Mouse (Mus musculus): ENCODE results near the gene Rfxap.
"Not testable (repeated sequence)": the region's sequence is repeated elsewhere in the genome, so short reads cannot be mapped to it uniquely, and the experiment has no call there.

Rfxap gene

DNA sequence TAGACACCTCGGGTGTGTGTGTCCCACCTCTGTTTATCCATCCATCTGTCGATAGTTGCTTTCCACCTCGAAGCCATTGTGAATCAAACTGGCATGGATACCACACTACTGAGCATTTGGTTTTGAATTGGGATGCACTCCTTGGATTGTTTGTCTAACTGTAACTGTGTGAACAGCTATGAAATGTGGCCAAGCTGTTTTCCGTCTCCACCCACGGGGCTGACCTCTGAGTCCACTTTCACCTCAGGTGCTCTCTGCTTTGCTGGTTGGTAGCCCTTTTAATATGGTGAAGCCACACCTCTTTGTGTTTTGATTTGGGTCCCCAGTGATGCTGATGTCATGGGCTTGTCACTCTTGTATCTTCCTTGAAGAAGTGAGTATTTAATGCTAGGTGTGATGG lies 40.8 kb downstream of the Rfxap start:
- in situ Hi-C loops (cut with MboI; ENCODE audit: low sequenced_read_pairs): no loop called here

GRCm38 (mm10) chr3:54766034-54766433 lies 41.6 kb downstream of the Rfxap start:
- in situ Hi-C loops (cut with MboI; ENCODE audit: low sequenced_read_pairs): no loop called here

DNA sequence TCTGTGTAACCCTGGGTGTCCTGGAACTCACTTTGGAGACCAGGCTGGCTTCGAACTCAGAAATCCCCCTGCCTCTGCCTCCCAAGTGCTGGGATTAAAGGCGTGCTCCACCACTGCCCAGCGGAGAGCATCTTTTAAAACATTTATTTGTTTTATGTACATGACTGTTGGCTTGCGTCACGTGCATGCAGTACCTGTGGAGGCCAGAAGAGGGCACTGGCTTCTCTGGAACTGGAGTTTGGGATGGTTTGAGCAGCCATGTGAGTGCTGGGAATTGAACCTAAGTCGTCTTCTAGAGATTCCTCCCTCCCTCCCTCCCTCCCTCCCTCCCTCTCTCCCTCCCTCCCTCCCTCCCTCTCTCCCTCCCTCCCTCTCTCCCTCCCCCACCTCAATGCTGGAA lies 42.1 kb downstream of the Rfxap start:
- in situ Hi-C loops (cut with MboI; ENCODE audit: low sequenced_read_pairs): not testable (repeated sequence)

- in situ Hi-C loops (cut with MboI; ENCODE audit: low sequenced_read_pairs): no loop called here
Observed at GRCm38 (mm10) chr3:54764418-54764817, 43.2 kb downstream of the Rfxap start.

DNA sequence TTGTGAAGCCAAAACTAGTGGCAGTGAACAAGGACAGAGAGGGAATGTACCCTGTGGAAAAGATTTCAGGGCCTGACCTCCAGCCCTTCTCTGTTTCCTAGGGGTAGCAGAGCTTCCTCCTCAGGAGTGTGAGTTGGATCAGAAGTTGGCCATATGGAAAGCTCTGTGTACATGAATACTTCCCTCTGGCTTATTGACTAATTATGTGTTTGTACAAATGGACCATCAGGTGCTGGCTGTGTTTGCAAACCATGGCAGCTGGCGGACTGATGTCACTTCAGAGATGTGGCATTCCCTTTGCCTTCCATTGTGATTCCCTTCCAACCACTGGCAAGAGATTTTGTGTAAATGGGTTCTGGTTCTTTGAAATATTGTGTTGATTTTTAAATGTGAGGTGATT lies 46.3 kb downstream of the Rfxap start:
- in situ Hi-C loops (cut with MboI; ENCODE audit: low sequenced_read_pairs): no loop called here

GRCm38 (mm10) chr3:54760321-54761115 lies 47.1 kb downstream of the Rfxap start:
- in situ Hi-C loops (cut with MboI; ENCODE audit: low sequenced_read_pairs): no loop called here

GRCm38 (mm10) chr3:54759211-54759610 lies 48.4 kb downstream of the Rfxap start:
- in situ Hi-C loops (cut with MboI; ENCODE audit: low sequenced_read_pairs): no loop called here

DNA sequence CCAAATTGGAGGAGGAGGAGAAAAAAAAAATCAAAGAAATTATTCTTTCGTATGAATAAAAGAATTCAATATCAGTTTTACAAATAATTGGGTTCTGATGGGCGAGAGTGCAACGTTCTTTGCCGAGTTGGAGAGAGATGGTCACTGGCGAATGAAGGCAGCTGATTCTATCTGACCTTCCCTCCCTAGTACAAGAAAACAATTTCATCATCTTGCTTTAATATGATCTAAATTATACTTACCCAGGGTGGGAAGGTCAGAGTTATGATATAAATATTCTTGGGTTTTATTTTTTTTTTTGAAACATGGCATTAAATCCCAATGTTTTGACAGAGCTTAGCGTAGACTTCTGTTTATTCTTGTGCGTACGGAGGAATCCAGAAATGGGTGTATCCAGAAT lies 50.1 kb downstream of the Rfxap start:
- in situ Hi-C loops (cut with MboI; ENCODE audit: low sequenced_read_pairs): no loop called here

GRCm38 (mm10) chr3:54756058-54756457 lies 51.5 kb downstream of the Rfxap start:
- in situ Hi-C loops (cut with MboI; ENCODE audit: low sequenced_read_pairs): no loop called here

DNA sequence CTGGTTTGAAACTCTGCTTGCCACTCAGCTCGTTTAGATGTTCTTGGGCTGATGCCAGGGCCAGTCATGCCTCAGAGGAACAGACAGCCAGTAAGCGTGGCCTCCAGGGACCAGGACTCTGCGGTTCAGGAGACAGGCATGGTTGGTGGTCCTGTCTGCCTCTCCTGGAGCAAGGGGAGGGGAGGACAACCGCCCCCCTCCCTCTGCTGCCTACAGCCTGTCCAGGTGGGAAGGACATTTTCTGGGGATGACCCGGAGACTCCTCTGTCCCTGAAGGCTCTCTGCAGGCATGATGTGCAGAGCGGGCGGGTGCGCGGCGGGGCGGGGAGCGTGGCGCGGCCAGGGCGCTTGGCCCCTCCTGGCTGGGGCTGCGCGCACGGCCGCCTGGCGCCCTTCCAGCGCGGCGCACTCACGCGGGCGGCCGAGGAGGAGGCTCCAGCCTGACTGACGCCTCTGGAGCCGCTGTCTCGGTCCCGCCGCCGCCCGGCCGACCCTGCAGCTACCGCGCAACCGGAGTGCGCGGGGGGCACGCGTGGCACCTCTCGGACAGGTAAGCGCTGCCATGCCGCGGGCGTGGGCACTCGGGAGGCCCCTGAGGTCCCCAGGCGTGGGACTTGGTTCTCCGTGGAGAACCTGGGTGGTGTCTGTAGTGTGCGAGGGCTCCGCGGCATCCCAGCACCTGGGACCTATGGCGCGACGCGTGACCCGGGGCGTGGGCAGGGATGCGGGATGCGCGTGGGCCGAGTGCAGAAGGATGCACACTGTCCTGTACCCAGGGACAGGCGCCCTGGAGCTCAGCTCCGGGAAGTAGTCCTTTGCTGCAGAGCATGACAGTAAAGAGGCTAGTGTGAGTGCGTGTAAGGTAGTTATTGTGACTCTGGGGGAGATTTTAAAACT lies 52.2 kb downstream of the Rfxap start, which contains the start of gene Smad9:
TSS of gene Smad9 (plus strand) at position 438 of the 897 bp plus-strand sequence.
- in situ Hi-C loops (cut with MboI; ENCODE audit: low sequenced_read_pairs): no loop called here

GRCm38 (mm10) chr3:54753411-54753810 lies 54.2 kb downstream of the Rfxap start:
- in situ Hi-C loops (cut with MboI; ENCODE audit: low sequenced_read_pairs): no loop called here
